Mouse (Mus musculus) liver, embryonic 16.5 days (tissue): ENCODE results near the gene Mcub. TPM values are rescaled to one million over a fixed set of nuclear protein-coding genes. Genes with fewer than 3 reads are reported as not detected.
A peak's percentile ranks its signal among the peaks of the same experiment; 100 is the strongest.

ENCODE experiments used
- ATAC-seq: fragments of 200-750 bp; cut with Nextera tagmentation; 2 replicates; pipeline ENCODE4 v1.8.0; 2017; ENCODE audit warnings: low read depth, mild to moderate bottlenecking, moderate number of reproducible peaks, moderate library complexity
- H3K27ac ChIP-seq: fragments of 300-500 bp; sonication (generic); 2 replicates; pipeline ENCODE4 v1.5.1; 2014; ENCODE audit warnings: mild to moderate bottlenecking, low read length
- H3K27me3 ChIP-seq: fragments of 300-500 bp; sonication (generic); 2 replicates; pipeline ENCODE4 v1.6.1; 2014; ENCODE audit warnings: low read depth, low read length, mixed read lengths; ENCODE audit not compliant: control insufficient read depth, insufficient read depth
- H3K36me3 ChIP-seq: fragments of 300-500 bp; sonication (generic); 2 replicates; pipeline ENCODE4 v1.6.1; 2014; ENCODE audit warnings: mild to moderate bottlenecking; ENCODE audit not compliant: control insufficient read depth, insufficient read depth
- H3K4me1 ChIP-seq: fragments of 300-500 bp; sonication (generic); 2 replicates; pipeline ENCODE4 v1.6.1; 2014; ENCODE audit warnings: low read depth, low read length, mixed read lengths; ENCODE audit not compliant: control insufficient read depth
- H3K4me2 ChIP-seq: fragments of 300-500 bp; sonication (generic); 2 replicates; pipeline ENCODE4 v1.6.1; 2014; ENCODE audit warnings: low read depth, low read length, mixed read lengths
- H3K4me3 ChIP-seq: fragments of 300-500 bp; sonication (generic); 2 replicates; pipeline ENCODE4 v1.5.1; 2014; ENCODE audit warnings: low read depth, mild to moderate bottlenecking, low read length
- H3K9ac ChIP-seq: fragments of 300-500 bp; sonication (generic); 2 replicates; pipeline ENCODE4 v1.6.1; 2014; ENCODE audit warnings: low read depth, low read length
- H3K9me3 ChIP-seq: fragments of 300-500 bp; sonication (generic); replicated peaks from 2 replicates; pipeline ENCODE4 v1.6.1; 2016; ENCODE audit warnings: low read length; ENCODE audit not compliant: control insufficient read depth
- WGBS: fragments of 180-500 bp; shearing (Covaris S2); extraction: QIAGEN DNeasy Blood & Tissue Kit; methylation state at CpG from one replicate; pipeline ENCODE4 v1.1.7; 2014; ENCODE audit not compliant: insufficient replicate concordance; 5-methylcytosine and 5-hydroxymethylcytosine counted together
- polyA plus RNA-seq: library from polyadenylated mRNA; unstranded; fragments of >200 nt; fragmentation: Nextera tagmentation; extraction: Ambion mirVana; gene quantifications from 2 replicates; pipeline ENCODE4 v1.2.1, GENCODE M21; 2015

The Mcub gene
- polyA plus RNA-seq, 1 experiment from 2014 or later: 15.4 TPM

DNA sequence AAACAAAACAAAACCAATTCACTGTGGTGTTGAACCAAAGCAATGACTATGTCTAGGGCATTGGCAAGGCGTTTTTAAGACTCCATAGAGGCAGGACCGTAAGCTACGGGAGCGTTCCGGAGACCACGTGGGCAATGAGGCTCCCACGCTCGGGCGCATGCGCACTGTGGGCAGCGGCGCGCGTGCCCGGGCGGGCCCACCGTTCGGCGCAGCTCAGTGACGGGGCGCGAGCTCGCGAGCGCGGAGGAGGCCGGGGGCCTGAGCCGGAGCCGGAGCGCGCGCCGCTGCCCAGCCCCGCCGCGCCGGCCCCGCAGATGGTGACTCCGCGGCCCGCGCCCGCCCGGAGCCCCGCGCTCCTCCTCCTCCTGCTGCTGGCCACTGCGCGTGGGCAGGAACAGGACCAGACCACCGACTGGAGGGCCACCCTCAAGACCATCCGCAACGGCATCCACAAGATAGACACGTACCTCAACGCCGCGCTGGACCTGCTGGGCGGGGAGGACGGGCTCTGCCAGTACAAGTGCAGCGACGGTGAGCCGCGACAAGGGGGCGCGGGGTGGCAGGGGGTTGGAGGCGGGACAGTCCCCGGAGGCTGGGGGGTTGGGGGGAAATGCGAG is 91.5 kb downstream of the Mcub start, which contains the start of gene Pla2g12a:
Pla2g12a (plus strand) TSS at position 202 of the 617 bp plus-strand sequence.
- peak within 1 kb of the TSS; percentile 84 for H3K27ac ChIP-seq
- H3K9ac ChIP-seq: peak within 1 kb of the TSS; percentile 78
- peaks cover 37% of the 10 kb centered on the region for H3K4me1 ChIP-seq
- peak; percentile 78 for ATAC-seq
- under 1% methylated on average over 58 of the region's 66 CpGs for WGBS
- peak within 1 kb of the TSS; percentile 77 for H3K4me3 ChIP-seq
- no peaks in the 10 kb centered on the region for H3K27me3 ChIP-seq
- peak within 1 kb of the TSS; percentile 91 for H3K4me2 ChIP-seq
- H3K9me3 ChIP-seq: no peaks in the 10 kb centered on the region
- H3K36me3 ChIP-seq: no peaks in the 10 kb centered on the region

DNA sequence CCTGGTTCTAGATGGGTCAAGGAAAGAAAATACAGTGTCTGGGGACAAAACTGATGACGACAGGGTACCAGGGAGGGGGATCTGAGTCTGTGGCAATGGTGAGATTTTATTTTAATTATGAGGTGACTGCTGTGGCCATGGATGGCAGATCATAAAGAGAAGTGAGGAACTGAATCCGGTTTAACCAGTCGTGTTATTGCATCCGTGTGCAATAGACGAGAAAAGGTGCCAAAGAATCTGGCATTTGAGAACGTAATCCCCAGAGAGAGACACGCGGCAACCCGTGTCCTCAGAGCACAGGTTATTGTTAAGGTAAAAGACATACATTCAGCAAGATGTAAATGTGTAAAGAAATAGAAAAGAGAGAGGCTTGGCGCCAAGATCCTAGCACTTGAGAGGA is 92.7 kb downstream of the Mcub start:
- no peak overlapping the region for H3K27ac ChIP-seq
- no peak for ATAC-seq
- H3K27me3 ChIP-seq: no peaks in the 10 kb centered on the region
- H3K9me3 ChIP-seq: no peaks in the 10 kb centered on the region
- H3K4me1 ChIP-seq: peaks cover 27% of the 10 kb centered on the region
- no peaks in the 10 kb centered on the region for H3K36me3 ChIP-seq
- no peak overlapping the region for H3K4me3 ChIP-seq
- H3K9ac ChIP-seq: no peak overlapping the region
- no peak overlapping the region for H3K4me2 ChIP-seq
- WGBS: 77% methylated on average over 10 of the region's 10 CpGs

Other genes starting within 250 kb of the Mcub start
- 0.28 and 0.36 TPM in 2 replicates for gene Egf, start 214.9 kb downstream of the Mcub start, polyA plus RNA-seq
- gene Lrit3, start 166.2 kb downstream of the Mcub start, polyA plus RNA-seq: not detected in 2 replicates
- gene Rrh, start 147.6 kb downstream of the Mcub start, polyA plus RNA-seq: not detected in 2 replicates
- gene Gar1, start 138.8 kb downstream of the Mcub start, polyA plus RNA-seq: 20.8 and 23.6 TPM in 2 replicates
- gene Cfi, start 134.3 kb downstream of the Mcub start, polyA plus RNA-seq: 294 and 313 TPM in 2 replicates
- gene Pla2g12a, start 91.6 kb downstream of the Mcub start, polyA plus RNA-seq: 80.6 and 81.6 TPM in 2 replicates
- gene Casp6, start 68.8 kb downstream of the Mcub start, polyA plus RNA-seq: 30.6 and 33.6 TPM in 2 replicates
- 7.3 and 10.3 TPM in 2 replicates for gene Sec24b, start 91.3 kb upstream of the Mcub start, polyA plus RNA-seq
- gene Col25a1, start 161.3 kb upstream of the Mcub start, polyA plus RNA-seq: 0.77 and 1.0 TPM in 2 replicates